Mouse (Mus musculus): ENCODE measurements around the gene Samd5.

GRCm38 (mm10) chr10:9670351-9670750, 4.7 kb downstream of the Samd5 start:
- TF ChIP-seq CTCF (IDR thresholded peaks at IDR 0.05) (no peak), EP300 (IDR thresholded peaks at IDR 0.05) (no peak)

Data from lung, postnatal 0 days (tissue).